Mouse (Mus musculus): ENCODE data around the gene Runx3.

GRCm38 (mm10) chr4:135203806-135204560, 83.5 kb downstream of the Runx3 start:
- TF ChIP-seq CTCF (IDR thresholded peaks at IDR 0.05; ENCODE audit: extremely low read depth, insufficient read depth, low read length) (no peak), POLR2A (IDR thresholded peaks at IDR 0.05; ENCODE audit: extremely low read depth, insufficient read depth, low read length) (no peak)

All from cortical plate, adult 2 months (tissue).